Mouse (Mus musculus) R1 (cell line): ENCODE results near the gene Xkr7.
A peak's percentile ranks its signal among the peaks of the same experiment; 100 is the strongest.

Source experiments
- DNase-seq: peaks from one replicate; pipeline ENCODE4 v3.0.0-alpha.2; 2018; ENCODE audit warnings: low read depth, low spot score

Gene Xkr7

DNA sequence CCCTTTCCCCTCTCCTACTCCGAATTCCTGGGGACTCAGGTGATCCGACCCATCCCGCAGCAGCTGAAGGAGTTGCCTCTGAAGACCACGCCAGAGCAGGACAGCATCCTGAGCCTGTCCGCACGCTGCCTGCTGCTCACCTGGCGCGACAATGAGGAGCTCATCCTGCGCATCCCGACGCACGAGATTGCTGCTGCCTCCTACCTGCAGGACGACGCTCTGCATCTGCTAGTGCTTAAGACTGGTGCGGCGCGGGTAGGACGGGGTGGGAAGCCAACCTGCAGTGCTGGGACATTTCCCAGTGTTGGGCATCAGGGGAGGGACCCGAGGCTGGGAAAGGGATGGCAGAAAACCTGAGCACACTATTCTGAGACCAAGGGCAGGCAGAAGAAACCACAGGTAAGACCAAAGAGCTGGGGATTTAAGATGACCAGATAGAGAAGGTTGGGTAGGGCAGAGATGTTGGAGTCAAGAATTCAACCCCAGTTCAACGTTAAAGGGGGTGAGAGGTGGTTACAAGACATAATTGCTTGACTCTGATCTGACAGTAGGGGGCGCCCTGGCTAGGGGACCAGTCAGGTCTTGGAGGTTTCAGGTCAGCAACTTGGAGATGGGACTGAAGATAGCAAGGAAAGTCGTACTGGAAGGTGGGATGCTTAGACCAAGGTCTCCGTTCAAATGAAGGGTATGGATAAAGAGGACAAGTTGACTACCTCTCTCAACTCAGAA lies 39.3 kb downstream of the Xkr7 start:
- DNase-seq = peak; percentile 81

DNA sequence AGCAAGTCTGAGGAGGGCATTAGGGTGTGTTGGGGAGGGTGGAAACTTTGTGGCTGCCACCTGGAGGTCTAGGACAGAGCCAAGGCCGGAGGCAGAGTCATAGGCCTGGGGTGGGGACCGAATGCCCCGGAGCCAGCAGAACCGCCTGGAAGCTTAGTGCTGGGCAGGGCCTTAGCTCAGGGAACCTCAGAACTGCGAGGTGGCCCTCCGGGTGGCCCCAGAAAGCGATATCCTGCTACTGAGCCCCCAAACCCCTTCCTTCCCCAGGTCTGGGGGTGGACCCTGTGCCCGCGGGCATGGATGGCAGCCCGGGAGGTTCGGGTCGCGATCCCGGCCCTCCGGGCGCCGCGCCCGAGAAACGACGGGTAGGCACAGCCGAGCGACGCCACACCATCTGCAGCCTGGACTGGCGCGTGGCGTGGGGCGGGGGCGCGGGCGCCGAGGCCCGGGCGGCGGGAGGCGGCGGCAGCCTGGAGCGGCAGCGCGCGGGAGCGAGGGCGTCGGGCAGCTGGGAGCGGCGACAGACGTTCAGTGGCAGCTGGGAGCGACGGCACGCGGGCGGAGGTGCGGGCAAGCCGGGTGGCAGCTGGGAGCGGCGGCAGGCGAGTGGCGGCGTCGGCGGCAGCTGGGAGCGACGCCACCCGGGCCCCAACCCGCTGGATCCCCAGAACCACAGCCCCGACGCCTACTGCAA lies 40.0 kb downstream of the Xkr7 start:
- no peak for DNase-seq

DNA sequence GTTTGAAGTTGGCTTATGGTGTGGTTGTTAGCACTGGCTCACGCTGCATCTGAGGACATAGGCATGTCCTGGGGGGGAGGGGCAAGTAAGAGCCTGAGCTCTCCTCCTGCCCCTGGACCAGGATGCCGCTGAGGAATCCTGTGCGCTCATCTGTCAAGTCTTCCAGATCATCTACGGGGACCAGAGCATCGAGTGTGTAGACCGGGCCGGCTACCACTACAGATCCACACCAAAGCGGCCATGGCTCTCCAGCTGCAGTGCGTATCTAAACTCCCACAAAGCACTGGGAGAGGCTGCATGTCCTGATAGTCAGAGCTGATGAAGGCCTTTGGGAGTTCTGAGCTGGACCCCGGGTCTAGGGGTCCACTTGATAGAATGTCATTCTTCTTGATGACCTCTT lies 43.0 kb downstream of the Xkr7 start:
- no peak for DNase-seq

DNA sequence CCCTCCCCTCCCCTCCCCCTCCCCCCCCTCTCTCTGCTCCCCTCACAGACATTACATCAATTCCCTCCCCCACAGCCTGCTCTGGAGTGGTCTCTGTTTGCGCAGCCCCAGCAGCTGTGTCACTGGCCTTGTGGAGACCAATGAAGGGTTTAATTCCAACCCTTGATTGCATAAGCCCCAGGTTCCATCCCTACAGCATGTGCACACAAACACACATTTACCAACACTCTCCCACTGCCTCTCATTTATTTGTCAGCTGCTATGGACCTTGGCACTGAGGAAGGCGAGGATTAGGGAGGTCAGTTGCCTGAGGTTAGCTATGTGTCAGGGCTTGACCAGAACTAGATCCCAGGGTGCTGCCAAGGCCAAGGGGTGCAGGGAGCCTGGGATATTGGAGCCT lies 44.3 kb downstream of the Xkr7 start:
- DNase-seq = peak; percentile 29

DNA sequence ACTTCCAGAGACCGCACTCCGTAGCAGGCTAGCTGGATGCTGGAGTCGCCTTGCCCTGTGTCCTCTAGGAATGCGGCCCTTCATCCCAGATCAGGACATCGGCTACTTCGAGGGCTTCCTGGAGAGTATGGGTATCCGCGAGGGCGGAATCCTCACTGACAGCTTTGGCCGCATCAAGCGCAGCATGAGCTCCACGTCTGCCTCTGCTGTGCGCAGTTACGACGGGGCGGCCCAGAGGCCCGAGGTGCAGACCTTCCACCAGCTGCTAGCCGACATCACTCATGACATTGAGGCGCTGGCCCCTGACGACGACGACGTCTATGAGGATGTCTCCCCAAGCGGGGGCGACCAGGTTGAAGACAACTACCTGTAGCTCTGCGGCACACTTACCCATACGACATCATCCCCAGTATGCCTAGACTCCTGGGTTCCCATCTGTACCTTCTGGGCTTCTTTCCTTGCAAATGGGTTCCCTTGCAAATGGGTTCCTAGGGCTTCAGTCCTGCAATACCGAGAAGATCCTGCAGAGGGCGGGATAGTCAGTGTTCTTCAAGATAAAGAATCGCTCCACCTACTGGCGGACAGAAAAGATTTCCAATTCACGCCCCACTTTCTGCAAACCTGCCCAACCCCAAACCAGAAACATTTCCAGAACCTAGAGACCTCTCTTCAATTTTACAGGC lies 49.3 kb downstream of the Xkr7 start:
- peak; percentile 97 for DNase-seq

DNA sequence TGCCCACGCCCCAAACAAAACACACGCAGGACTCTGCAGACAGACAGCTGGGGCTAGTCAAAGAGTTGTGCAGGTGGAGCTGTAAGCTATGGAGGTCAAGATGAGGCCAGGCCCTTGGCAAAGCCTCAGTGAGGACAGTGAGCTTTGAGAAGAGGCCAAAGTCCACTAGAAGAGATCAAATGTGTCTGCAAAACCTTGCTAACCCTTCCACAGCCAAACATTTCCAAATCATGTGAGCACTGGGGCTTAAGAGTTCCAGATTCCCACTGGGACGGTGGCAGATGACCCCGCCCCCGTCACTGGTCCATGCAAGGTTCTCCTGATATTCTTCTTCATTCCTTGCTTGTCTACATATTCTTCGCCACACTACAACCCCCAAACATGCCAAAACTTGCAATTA lies 50.2 kb downstream of the Xkr7 start:
- DNase-seq = no peak

DNA sequence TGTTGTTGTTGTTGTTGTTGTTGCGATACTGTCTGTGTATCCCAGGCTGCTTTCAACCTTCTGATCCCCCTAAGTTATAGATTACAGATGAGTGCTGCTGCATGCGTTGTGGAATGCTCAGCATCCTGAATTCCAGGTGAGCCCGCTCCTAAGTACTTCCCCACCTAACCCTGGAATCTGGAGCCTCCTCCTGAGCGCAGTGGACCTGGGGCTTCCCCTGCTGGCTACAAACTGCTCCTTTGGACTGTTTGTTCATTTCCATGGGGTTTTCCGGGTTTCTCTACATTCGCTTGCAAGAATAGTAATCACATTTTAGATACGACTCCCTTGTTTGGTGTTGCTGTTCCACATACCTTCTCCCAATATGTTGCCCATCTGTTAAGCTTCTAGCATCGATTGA lies 51.6 kb downstream of the Xkr7 start:
- peak; percentile 39 for DNase-seq

DNA sequence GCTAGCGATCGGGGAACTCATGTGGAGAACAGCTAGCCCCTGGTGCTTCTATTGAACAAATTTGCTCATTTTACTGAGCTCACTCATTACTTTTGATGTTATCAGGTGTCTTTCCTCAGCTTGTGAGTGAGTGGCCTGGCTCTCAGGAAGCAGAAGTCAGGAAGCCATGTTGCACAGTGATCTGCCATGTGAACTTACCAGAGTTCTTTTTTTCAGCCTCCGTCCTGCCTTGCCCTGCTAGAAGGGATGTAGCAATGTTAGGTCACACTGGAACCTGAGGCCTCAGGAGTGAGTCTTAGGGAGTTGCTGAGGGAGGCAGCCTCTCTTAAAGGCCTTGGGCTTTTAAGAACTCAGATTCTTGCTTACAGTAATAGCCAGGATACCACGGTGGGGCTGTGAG lies 52.2 kb downstream of the Xkr7 start:
- no peak for DNase-seq

DNA sequence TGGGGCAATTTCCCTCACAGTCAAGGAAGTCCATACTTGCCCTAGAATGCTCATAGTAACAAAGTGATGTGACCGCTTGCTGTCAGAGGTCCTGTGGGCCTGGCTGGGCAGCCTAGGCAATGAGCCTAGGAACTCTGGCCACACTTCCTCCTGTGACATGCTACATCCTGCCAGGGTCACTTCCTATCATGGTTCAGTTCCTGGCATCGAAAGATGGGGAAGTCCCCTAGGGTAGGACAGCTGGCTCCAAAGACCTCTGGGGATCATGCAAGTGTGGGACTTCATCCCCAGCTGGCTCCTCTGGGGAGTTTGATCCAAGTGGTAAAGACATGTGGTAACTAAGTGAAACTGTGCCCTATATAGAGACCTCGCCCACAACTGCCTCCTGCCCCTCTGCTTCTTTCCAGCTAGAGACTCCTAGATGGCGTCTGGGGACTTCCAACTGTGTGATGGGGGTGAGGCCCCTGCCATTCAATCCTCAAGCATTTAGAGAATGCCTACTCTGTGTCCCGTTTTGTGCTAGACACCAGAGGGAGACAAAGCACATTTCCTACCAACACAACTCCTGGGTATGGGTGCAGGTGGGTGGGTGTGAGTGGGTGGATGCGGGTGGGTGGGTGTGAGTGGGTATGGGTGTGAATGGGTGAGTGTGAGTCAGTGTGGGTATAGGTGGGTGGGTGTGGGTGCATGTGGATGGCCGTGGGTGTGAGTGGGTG lies 52.8 kb downstream of the Xkr7 start:
- DNase-seq = peak; percentile 62

DNA sequence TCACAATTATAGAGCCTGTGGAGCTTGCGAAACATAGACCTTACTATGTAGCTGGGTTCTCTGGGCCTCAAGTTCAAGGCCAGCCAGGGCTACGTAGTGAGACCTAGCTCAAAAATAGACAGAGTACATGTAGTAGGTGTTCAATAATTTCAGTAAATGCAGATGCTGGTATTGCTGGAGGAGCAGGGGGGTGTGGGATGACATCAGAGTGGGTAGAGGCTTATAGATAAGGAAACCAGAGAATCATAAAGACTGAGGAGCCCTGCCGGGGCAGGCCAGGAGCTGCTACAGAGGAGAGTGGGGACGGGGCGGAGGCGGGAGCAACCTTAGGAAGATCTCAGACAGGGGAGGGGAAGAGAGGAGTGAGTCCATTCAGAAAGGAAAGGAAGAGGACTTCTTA lies 53.9 kb downstream of the Xkr7 start:
- DNase-seq = no peak

DNA sequence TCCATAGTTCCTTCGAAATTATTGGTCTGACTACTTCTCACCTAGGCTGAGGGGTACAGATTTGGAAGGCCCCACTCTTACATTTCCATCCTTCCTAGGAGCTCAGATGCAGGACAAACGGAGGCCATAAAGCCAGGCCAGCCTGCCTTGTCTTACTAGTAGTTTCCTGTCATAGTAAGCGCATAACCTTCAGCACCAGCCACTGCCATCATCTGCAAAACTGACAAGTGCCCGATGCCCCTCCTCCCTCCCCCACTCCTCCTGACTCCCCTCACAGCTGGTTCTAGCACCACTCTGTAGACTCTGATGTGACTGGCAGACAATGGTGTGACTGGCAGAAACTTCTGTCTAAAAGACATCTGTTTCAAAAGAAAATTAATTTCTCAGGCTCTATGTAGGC lies 54.5 kb downstream of the Xkr7 start:
- DNase-seq = no peak

DNA sequence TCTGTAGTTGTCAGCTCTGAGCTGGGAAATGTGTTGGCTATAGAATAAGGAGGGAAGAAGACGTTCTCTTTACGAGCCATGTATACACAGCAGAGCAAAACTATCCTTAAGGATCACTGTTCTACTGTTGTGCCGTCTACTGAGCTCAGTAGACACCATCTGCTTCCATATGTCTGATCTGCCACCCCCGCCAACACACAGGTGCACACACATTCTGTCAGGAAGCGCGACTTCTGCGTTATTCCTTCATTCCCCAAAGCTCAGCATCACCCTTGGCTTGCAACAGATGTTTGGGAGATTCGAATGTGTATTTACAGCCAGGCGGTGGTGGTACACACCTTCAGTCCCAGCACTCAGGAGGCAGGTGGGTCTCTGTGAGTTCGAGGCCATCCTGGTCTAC lies 55.4 kb downstream of the Xkr7 start:
- no peak for DNase-seq

DNA sequence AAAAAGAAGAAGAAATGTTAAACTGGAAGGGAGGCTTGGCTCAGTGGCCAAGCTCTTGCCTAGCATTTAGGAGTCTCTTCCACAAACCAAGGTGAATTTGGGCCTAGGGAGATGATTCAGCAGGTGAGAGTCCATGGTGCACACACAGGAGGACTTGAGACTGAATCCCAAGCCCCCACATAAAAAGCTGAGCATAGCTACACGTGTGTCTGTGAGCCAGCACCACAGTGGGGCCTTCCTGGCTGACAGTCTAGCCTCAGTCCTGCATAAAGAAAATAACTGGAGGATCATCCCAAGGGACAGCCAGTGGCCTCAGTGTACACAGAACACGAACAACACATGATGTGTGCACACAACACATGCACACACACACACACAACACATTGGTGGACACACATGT lies 57.7 kb downstream of the Xkr7 start:
- no peak for DNase-seq

DNA sequence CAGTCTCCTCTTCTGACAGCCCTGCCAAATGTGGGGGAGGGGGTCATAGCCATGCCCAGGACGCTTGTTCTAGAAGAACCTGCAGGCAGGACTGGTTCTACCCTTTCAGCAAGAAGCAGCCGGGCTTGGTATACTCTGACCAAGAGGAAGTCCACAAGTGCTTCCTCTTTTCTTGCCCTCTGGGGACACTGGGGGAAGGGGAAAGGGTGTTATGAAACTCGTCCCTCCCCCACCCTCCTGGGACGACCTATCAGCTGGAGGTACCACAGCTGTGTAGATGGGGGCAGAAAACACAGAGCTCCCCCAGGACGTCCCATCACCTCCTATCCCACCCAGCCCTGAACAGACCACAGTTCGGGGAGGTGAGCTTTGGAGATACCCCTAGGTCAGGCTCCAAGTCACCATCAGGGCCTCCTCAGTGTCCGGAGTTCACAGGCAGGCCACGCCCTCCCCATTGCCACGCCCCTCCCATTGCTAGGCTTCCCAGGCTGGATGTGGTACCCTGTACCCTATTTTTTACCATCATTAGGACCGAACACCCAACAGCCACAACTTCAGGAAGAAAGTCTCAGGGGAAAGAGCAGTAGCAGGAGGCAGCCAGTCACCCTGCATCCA lies 59.0 kb downstream of the Xkr7 start:
- DNase-seq = peak; percentile 28
